Mouse (Mus musculus) ES-E14 (cell line): Measurements from ENCODE around the gene Eno2. TPM values are rescaled to one million over a fixed set of nuclear protein-coding genes. Genes with fewer than 3 reads are reported as not detected.
A peak's percentile ranks its signal among the peaks of the same experiment; 100 is the strongest.
"Not testable (repeated sequence)": the region's sequence is repeated elsewhere in the genome, so short reads cannot be mapped to it uniquely, and the experiment has no call there.

ENCODE experiments used
- DNase-seq: peaks from one replicate; pipeline ENCODE4 v3.0.0-alpha.2; 2013; ENCODE audit warnings: low read depth, low spot score
- H3K27ac ChIP-seq: 2 replicates; pipeline ENCODE4 v1.5.1; 2012; ENCODE audit warnings: low read depth, mild to moderate bottlenecking, low read length, moderate library complexity, mixed read lengths; ENCODE audit not compliant: poor library complexity, insufficient read depth, severe bottlenecking
- H3K36me3 ChIP-seq: 2 replicates; pipeline ENCODE4 v1.6.1; 2012; ENCODE audit warnings: mild to moderate bottlenecking, low read length, moderate library complexity, mixed read lengths; ENCODE audit not compliant: control insufficient read depth, poor library complexity, insufficient read depth, severe bottlenecking
- H3K4me1 ChIP-seq, 2 experiments: fragments of 150-350 bp in 1 of 2; sonication (generic) in 1 of 2; 2 replicates each; pipeline ENCODE4 v1.6.1; 2012; ENCODE audit warnings: low read length in 2 of 2, mild to moderate bottlenecking in 1 of 2, mixed read lengths in 1 of 2; ENCODE audit not compliant: control insufficient read depth in 2 of 2, insufficient read depth in 2 of 2, poor library complexity in 1 of 2
- H3K4me3 ChIP-seq, 2 experiments: fragments of 150-350 bp in 1 of 2; sonication (generic) in 1 of 2; 2 replicates each; pipeline ENCODE4 v1.5.1; 2012; ENCODE audit warnings: low read length in 2 of 2, low read depth in 1 of 2, mild to moderate bottlenecking in 1 of 2, mixed read lengths in 1 of 2; ENCODE audit not compliant: insufficient read depth in 1 of 2, poor library complexity in 1 of 2, severe bottlenecking in 1 of 2
- H3K9ac ChIP-seq: 2 replicates; pipeline ENCODE4 v1.6.1; 2012; ENCODE audit warnings: low read depth, mild to moderate bottlenecking, low read length, mixed read lengths; ENCODE audit not compliant: poor library complexity, insufficient read depth, severe bottlenecking
- H3K9me3 ChIP-seq: fragments of 150-350 bp; sonication (generic); 2 replicates; pipeline ENCODE4 v1.6.1; 2012; ENCODE audit warnings: low read depth, mild to moderate bottlenecking, low read length; ENCODE audit not compliant: control insufficient read depth, insufficient read depth
- CHD2 ChIP-seq: IDR thresholded peaks from 2 replicates; pipeline ENCODE4 v1.6.1; 2014; ENCODE audit warnings: mild to moderate bottlenecking, low read depth, low read length, inconsistent platforms
- HCFC1 ChIP-seq: IDR thresholded peaks from 2 replicates; pipeline ENCODE4 v1.6.1; 2012; ENCODE audit warnings: low read length, inconsistent platforms, borderline replicate concordance; ENCODE audit not compliant: insufficient read depth
- MAFK ChIP-seq: IDR thresholded peaks from 2 replicates; pipeline ENCODE4 v1.6.1; 2014; ENCODE audit warnings: mild to moderate bottlenecking, low read depth, low read length, inconsistent platforms; ENCODE audit not compliant: insufficient read depth
- ZC3H11A ChIP-seq: IDR thresholded peaks from 2 replicates; pipeline ENCODE4 v1.6.1; 2012; ENCODE audit warnings: low read depth, mild to moderate bottlenecking, inconsistent platforms, low read length, borderline replicate concordance
- ZNF384 ChIP-seq: IDR thresholded peaks from 2 replicates; pipeline ENCODE4 v1.6.1; 2012; ENCODE audit warnings: low read depth, low read length, inconsistent platforms
- in situ Hi-C, 2 experiments: fragments of 600-800 bp; cut with MboI; formaldehyde crosslinking; loops; one replicate each; pipeline ENCODE4 v1.15.1; 2025; ENCODE audit warnings: low sequenced_read_pairs in 2 of 2, inconsistent platforms in 1 of 2; ENCODE audit not compliant: unreplicated experiment in 2 of 2
- total RNA-seq: library from RNA; depleted of rRNA; stranded (reverse); fragments of 300-350 nt; gene quantifications from 2 replicates; pipeline ENCODE4 v1.2.3, GENCODE M21; 2012

The Eno2 gene
- total RNA-seq, 1 experiment, result 10.1 TPM

DNA sequence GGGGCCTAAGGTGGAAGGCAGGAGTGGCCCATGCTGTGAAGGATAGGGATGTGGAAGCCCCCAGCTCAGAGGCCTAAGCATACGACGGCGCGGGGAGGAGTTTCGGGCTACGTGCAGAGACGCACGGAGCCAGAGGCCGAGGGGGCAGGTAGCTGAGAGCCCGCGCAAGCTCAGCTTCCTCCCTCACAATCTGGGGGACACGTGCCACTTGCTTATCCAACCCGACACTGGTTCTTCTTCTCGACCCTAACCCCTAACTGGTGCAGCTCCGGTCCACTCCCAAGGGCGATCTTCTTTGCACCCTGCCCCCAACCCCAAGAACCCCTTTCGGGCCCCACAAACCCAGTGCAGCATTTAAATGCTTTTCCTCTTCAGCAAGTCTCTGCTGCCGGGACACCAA, 44.0 kb upstream of the Eno2 start:
- Histone ChIP-seq H3K36me3 (peaks cover 52% of the 10 kb centered on the region), H3K4me1 (peaks cover 0 to 20% of the 10 kb centered on the region in 2 experiments; a peak in 1 of 4 replicates), H3K9me3 (no peaks in the 10 kb centered on the region), H3K27ac (peak overlapping the region; percentile 54; the same call in 1 of the 2 replicates), H3K4me3 (peak overlapping the region; percentile 83 to 85), H3K9ac (peak overlapping the region; percentile 88)
- TF ChIP-seq ZC3H11A (no peak), HCFC1 (no peak), ZNF384 (no peak), MAFK (no peak), CHD2 (no peak)
- no peak for DNase-seq
- in situ Hi-C loops, result no loop called here

DNA sequence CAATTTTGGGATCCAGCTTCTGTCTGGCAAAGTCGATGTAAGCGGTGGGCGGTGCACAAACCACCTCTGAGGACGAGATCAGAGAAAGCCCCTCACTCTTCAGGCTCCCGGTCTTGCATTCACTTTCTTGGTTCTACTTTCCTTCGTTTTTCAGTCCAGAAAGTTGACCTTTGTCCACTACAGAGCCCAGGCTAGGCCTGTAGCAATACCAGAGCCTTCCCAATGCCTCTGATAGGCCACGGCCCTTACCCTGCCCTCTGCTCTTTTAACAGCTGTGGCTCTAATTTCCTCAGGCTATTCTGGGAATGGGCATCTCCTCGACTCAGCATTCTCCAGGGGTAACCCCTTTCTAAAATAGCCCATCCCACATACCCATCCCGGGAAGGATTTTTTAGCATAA, 43.4 kb upstream of the Eno2 start:
- H3K4me3 ChIP-seq, result peak overlapping the region; percentile 83 to 85
- H3K9ac ChIP-seq, result peak overlapping the region; percentile 88
- H3K4me1 ChIP-seq, result peaks cover 0 to 23% of the 10 kb centered on the region in 2 experiments; a peak in 1 of 4 replicates
- no peak for TF ChIP-seq MAFK
- TF ChIP-seq CHD2, result no peak
- TF ChIP-seq ZC3H11A, result no peak
- TF ChIP-seq ZNF384, result no peak
- TF ChIP-seq HCFC1, result no peak
- peaks cover 45% of the 10 kb centered on the region for H3K36me3 ChIP-seq
- DNase-seq, result no peak
- H3K27ac ChIP-seq, result no peak overlapping the region
- in situ Hi-C loops, result no loop called here
- no peaks in the 10 kb centered on the region for H3K9me3 ChIP-seq

DNA sequence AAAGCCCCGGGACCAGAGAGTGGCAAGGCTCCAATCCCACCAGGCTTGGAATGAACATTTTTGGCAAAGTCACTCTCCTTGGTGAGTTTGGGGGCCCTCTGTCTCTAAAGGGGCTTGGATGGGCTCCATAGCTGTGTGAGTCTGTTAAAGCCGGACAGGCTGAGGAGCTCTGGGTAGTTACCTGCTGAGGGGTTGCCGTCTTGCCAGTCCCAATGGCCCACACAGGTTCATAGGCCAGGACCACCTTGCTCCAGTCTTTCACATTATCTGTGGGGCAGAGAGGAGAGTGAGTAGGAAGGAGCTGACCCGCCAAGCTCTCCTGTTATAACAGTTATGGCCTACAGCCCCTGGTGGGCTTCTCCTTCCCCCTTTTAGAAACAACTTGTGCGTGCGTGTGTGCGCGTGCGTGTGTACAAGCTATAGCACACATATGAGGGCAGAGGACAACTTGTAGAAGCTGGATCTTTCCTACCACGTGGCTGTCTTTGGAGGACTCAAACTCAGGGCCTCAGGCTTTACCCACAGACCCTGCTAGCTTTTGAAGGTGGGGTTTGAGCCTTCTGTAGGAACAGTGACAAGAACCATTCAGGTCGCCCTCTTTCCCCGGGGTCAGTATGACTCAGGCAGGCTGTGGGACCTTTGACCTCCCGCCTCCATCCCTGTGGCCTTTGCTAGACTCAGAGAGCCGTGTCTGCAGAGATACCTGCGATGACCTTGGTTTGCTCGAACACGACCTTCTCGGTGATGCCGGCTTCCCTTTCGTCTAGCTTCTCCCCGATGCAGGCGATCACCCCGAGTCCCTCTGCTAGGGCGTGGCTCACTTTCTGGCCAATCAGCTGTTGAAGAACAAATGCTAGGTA, 42.5 kb upstream of the Eno2 start:
- H3K4me3 ChIP-seq, result peak overlapping the region in 1 of 2 experiments; percentile 85; a peak in 3 of 4 replicates
- H3K9ac ChIP-seq, result no peak overlapping the region
- DNase-seq, result no peak
- peaks cover 36% of the 10 kb centered on the region for H3K36me3 ChIP-seq
- no peaks in the 10 kb centered on the region for H3K9me3 ChIP-seq
- H3K27ac ChIP-seq, result no peak overlapping the region
- TF ChIP-seq HCFC1, result no peak
- TF ChIP-seq ZNF384, result no peak
- no peak for TF ChIP-seq CHD2
- no peak for TF ChIP-seq MAFK
- TF ChIP-seq ZC3H11A, result no peak
- peaks cover 0 to 23% of the 10 kb centered on the region in 2 experiments; a peak in 1 of 4 replicates for H3K4me1 ChIP-seq
- in situ Hi-C loops, result no loop called here

- H3K4me3 ChIP-seq, result no peak overlapping the region
- H3K4me1 ChIP-seq, result peaks cover 0 to 25% of the 10 kb centered on the region in 2 experiments; a peak in 2 of 4 replicates
- no peak overlapping the region for H3K27ac ChIP-seq
- H3K9ac ChIP-seq, result no peak overlapping the region
- no peak for TF ChIP-seq MAFK
- no peak for TF ChIP-seq CHD2
- TF ChIP-seq ZC3H11A, result no peak
- no peak for TF ChIP-seq HCFC1
- DNase-seq, result no peak
- in situ Hi-C loops, result no loop called here
- H3K9me3 ChIP-seq, result no peaks in the 10 kb centered on the region
- peaks cover 30% of the 10 kb centered on the region for H3K36me3 ChIP-seq
Measured at GRCm38 (mm10) chr6:124811403-124811665, 41.9 kb upstream of the Eno2 start.

GRCm38 (mm10) chr6:124810566-124811402, 41.3 kb upstream of the Eno2 start:
- in situ Hi-C loops, H3K27ac ChIP-seq, H3K4me3 ChIP-seq, DNase-seq, H3K9me3 ChIP-seq, H3K9ac ChIP-seq: not testable (repeated sequence)
- Histone ChIP-seq H3K4me1 (peaks cover 0 to 25% of the 10 kb centered on the region in 2 experiments; a peak in 2 of 4 replicates), H3K36me3 (peaks cover 27% of the 10 kb centered on the region)
